ENCODE assay signal across 8 mouse cellular contexts in genomic region chr7:31208237-31209054, GRCm38 (mm10). TPM values are rescaled to one million over a fixed set of nuclear protein-coding genes. Genes with fewer than 3 reads are reported as not detected.
DNase-seq lines count a peak whose midpoint lies in the region; ATAC-seq and TF ChIP-seq lines count a peak whose summit lies in the region.

No protein-coding gene starts in this region.

- WGBS in forebrain, embryonic 15.5 days, result 32% methylated on average over 34 of the region's 34 CpGs
- 37% methylated on average over 34 of the region's 34 CpGs for WGBS in large intestine, adult 2 months
- 26% methylated on average over 34 of the region's 34 CpGs for WGBS in liver, embryonic 16.5 days (ENCODE audit: insufficient replicate concordance)
- 31% methylated on average over 34 of the region's 34 CpGs for WGBS in neural tube, embryonic 13.5 days

- H3K4me1 ChIP-seq in ES-Bruce4 (ENCODE audit: control insufficient read depth, insufficient read depth, low read length), result no peaks in the 10 kb centered on the region
- H3K4me1 ChIP-seq in forebrain, embryonic 15.5 days, result peaks cover 10% of the 10 kb centered on the region
- peaks cover 2% of the 10 kb centered on the region; the same call in 1 of the 2 replicates for H3K4me1 ChIP-seq in liver, embryonic 16.5 days (ENCODE audit: control insufficient read depth, low read depth, low read length)
- H3K4me1 ChIP-seq in neural tube, embryonic 13.5 days (replicated peaks), result peaks cover 9% of the 10 kb centered on the region

- H3K27ac ChIP-seq in ES-Bruce4 (ENCODE audit: insufficient read depth, low read length), result no peak overlapping the region
- peak overlapping the region; percentile 36; the same call in 1 of the 2 replicates for H3K27ac ChIP-seq in forebrain, embryonic 15.5 days (replicated peaks)
- no peak overlapping the region for H3K27ac ChIP-seq in liver, embryonic 16.5 days (ENCODE audit: low read length)
- peak overlapping the region; percentile 43 for H3K27ac ChIP-seq in neural tube, embryonic 13.5 days (replicated peaks)

- TF ChIP-seq EP300 in ES-Bruce4 (IDR thresholded peaks at IDR 0.05; ENCODE audit: insufficient read depth, low read depth, low read length), result no peak

- no peak for TF ChIP-seq CTCF in ES-Bruce4 (IDR thresholded peaks at IDR 0.05; ENCODE audit: low read depth, low read length)

- peak; percentile 68 for DNase-seq in cerebellum, adult 11-12 months
- peak; percentile 76 to 83 for DNase-seq in heart, postnatal 14 days
- peak; percentile 51 for DNase-seq in large intestine, adult 2 months (ENCODE audit: low read depth, low spot score)
- DNase-seq in telencephalon, adult 2 months (ENCODE audit: low read depth, low spot score), result peak; percentile 74

- H3K36me3 ChIP-seq in ES-Bruce4 (ENCODE audit: control insufficient read depth, insufficient read depth, low read length, poor library complexity, severe bottlenecking), result no peaks in the 10 kb centered on the region
- H3K36me3 ChIP-seq in forebrain, embryonic 15.5 days, result no peaks in the 10 kb centered on the region
- H3K36me3 ChIP-seq in liver, embryonic 16.5 days (ENCODE audit: control insufficient read depth, insufficient read depth), result no peaks in the 10 kb centered on the region
- H3K36me3 ChIP-seq in neural tube, embryonic 13.5 days, result peaks cover 26% of the 10 kb centered on the region

- peak; percentile 89 for ATAC-seq in forebrain, embryonic 15.5 days (replicated peaks)
- ATAC-seq in liver, embryonic 16.5 days (ENCODE audit: low read depth), result no peak
- ATAC-seq in neural tube, embryonic 13.5 days (ENCODE audit: low read depth), result peak; percentile 84

- no peak overlapping the region for H3K9ac ChIP-seq in ES-Bruce4 (ENCODE audit: low read depth, poor library complexity, severe bottlenecking)
- H3K9ac ChIP-seq in forebrain, embryonic 15.5 days (replicated peaks), result peak overlapping the region; percentile 65
- H3K9ac ChIP-seq in liver, embryonic 16.5 days (ENCODE audit: low read depth, low read length), result peak overlapping the region; percentile 55
- peak overlapping the region; percentile 83 for H3K9ac ChIP-seq in neural tube, embryonic 13.5 days

- intact Hi-C loops in heart, postnatal 14 days (cut with DNase I), result no loop called here

- peak overlapping the region; percentile 65 for H3K4me2 ChIP-seq in forebrain, embryonic 15.5 days (replicated peaks)
- peak overlapping the region; percentile 68 for H3K4me2 ChIP-seq in liver, embryonic 16.5 days (ENCODE audit: low read depth, low read length)
- peak overlapping the region; percentile 74 for H3K4me2 ChIP-seq in neural tube, embryonic 13.5 days

- H3K9me3 ChIP-seq in ES-Bruce4 (replicated peaks; ENCODE audit: control insufficient read depth, insufficient read depth, low read length, poor library complexity, severe bottlenecking), result no peaks in the 10 kb centered on the region; the same call in none of the 2 replicates
- no peaks in the 10 kb centered on the region for H3K9me3 ChIP-seq in forebrain, embryonic 15.5 days
- no peaks in the 10 kb centered on the region for H3K9me3 ChIP-seq in liver, embryonic 16.5 days (replicated peaks; ENCODE audit: control insufficient read depth, low read length)
- 0 out of 2 replicates have a peak, but pooled peaks cover 4% of the 10 kb centered on the region for H3K9me3 ChIP-seq in neural tube, embryonic 13.5 days

- H3K27me3 ChIP-seq in ES-Bruce4 (ENCODE audit: control insufficient read depth, insufficient read depth, low read length, poor library complexity, severe bottlenecking), result no peaks in the 10 kb centered on the region
- no peaks in the 10 kb centered on the region for H3K27me3 ChIP-seq in forebrain, embryonic 15.5 days
- H3K27me3 ChIP-seq in liver, embryonic 16.5 days (ENCODE audit: control insufficient read depth, insufficient read depth, low read depth, low read length), result no peaks in the 10 kb centered on the region
- H3K27me3 ChIP-seq in neural tube, embryonic 13.5 days, result no peaks in the 10 kb centered on the region

- H3K4me3 ChIP-seq in ES-Bruce4 (ENCODE audit: low read depth, low read length), result peak overlapping the region; percentile 41
- peak overlapping the region; percentile 58 for H3K4me3 ChIP-seq in forebrain, embryonic 15.5 days
- H3K4me3 ChIP-seq in liver, embryonic 16.5 days (ENCODE audit: low read depth, low read length), result peak overlapping the region; percentile 67
- peak overlapping the region; percentile 65 for H3K4me3 ChIP-seq in neural tube, embryonic 13.5 days

- no peak for TF ChIP-seq POLR2A in ES-Bruce4 (IDR thresholded peaks at IDR 0.05; ENCODE audit: insufficient read depth, low read length)

RNA-seq across cellular contexts. Expression of gene Gramd1a, which starts 52.8 kb away (rescaled TPM):
- polyA plus RNA-seq in ES-Bruce4 (2011; ENCODE audit: insufficient read depth, insufficient read length, low read depth, missing spikeins), result 52.0 and 54.9 TPM in 2 replicates
- polyA plus RNA-seq in forebrain, embryonic 15.5 days (2015; fragmentation: Nextera tagmentation; extraction: Ambion mirVana), result 246 TPM in 2 replicates
- total RNA-seq in heart, postnatal 14 days (2021), result 10 to 100 TPM; 30.3 to 34.1 TPM
- 45.0 and 47.4 TPM in 2 replicates for polyA plus RNA-seq in large intestine, adult 2 months (2012; rRNA removed)
- 10.2 and 11.6 TPM in 2 replicates for polyA plus RNA-seq in liver, embryonic 16.5 days (2015; fragmentation: Nextera tagmentation; extraction: Ambion mirVana)
- 206 and 212 TPM in 2 replicates for polyA plus RNA-seq in neural tube, embryonic 13.5 days (2015; fragmentation: Nextera tagmentation; extraction: Ambion mirVana)

Comparison
In these comparisons a context has a peak if more than half of its experiments do, and no peak if none do; other contexts are left out.
1. H3K27ac ChIP-seq: peak in forebrain, embryonic 15.5 days (single experiment) and neural tube, embryonic 13.5 days (single experiment); none in ES-Bruce4 (single experiment) and liver, embryonic 16.5 days (single experiment).
2. Peak in every context shown above with its lines, with median percentiles within 50 percentile points of each other: H3K4me3 ChIP-seq, DNase-seq and H3K4me2 ChIP-seq.